Mouse (Mus musculus) mesoderm, embryonic 11.5 days (tissue): Measurements from ENCODE around the gene Otop1.

Experiments used
- DNase-seq: peaks from one replicate; pipeline ENCODE4 v3.0.0-alpha.2; 2012; ENCODE audit warnings: low read depth, low spot score

Otop1 gene

DNA sequence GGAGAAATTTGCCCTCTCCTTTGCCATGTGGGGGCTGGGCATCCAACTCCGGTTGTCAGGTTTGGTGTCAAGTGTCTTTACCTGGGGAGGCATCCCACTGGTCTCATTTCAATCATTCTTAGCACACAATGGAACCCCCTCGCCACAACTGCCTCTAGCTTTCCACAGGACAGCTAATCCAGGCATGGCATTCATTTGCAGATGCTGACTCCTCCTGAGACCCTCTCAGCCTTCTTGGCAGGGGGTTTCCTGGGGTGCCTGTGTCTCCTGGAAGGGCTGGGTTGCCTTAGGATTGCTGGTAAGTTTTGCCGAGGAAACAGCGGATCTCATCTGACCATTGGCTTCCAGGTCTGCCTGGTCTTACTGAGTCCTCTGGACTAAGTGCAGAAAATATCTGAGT, at the start of gene Otop1:
TSS of gene Otop1 (plus strand) at position 202 of the 400 bp plus-strand sequence.
- no peak for DNase-seq

DNA sequence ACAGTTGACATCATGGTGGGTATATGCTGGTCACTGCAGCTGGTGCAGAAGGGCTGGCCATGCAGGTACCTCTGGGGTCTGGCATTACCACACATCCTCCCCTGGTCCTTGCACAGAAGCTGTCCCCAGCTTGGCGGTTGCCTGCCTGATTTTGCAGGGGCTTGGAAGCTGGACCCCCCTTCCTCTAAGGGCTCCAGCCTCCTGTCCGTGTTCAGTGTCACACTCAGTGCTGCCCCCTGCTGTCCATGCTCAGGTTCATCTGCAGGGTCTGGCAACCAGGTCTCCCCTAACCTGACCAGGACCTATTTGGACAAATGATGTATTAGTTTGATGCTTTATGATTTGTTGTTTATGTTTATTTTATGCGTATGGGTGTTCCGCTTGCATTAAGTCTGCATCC, 40.4 kb upstream of the Otop1 start:
- DNase-seq, result peak; percentile 73

DNA sequence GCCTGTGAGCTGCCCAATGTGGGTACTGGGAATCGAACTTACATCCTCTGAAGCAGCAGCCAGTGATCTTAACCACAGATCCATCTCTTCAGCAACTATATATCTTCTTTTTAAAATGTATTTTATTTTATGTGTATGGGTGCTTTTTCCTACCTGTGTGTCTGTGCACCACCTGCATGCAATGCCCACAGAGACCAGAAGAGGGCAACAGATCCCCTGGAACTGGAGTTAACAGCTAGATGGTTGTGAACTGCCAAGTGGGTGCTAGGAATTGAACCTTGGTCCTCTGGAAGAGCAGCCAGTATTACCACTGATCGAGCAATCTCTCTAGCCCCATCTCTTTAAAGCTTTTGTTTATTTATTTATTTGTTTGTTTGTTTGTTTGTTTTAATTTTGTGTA, 39.1 kb upstream of the Otop1 start:
- no peak for DNase-seq

DNA sequence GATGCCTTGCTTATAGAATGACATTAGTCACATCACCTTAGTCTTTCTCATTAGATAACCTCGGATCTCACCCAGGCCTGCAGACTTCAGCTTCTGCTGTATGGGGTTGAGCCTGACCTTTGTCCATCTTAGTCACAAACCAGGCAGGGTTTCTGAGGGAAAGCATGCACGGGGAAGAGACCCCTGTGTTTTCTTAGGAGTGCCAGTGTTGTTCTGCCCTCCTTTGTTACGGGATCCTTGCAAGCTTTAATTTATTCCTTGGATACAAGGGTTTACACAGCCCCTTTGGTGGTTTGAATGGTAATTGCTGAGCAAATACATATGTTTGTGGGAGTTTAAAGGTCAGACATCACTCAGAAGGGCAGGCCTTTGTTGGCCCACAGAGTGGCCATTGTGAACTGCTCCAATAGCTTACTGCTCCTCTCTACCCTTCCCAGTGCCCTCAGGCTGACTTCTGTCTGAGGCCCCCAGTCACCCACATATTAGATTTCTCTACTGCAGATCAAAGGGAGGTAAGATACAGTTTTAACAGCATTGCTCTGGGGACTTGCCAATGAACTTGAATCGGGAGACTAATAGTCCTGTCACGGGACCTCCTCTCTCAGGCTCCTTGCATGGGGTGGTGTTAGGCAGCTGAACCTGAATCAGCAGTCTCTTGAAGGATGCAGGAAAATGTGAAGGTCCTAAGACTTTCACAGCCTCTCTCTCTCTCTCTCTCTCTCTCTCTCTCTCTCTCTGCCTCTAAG, 34.9 kb upstream of the Otop1 start:
- DNase-seq, result peak; percentile 70

- no peak for DNase-seq
Measured at GRCm38 (mm10) chr5:38241473-38241834, 34.3 kb upstream of the Otop1 start.

GRCm38 (mm10) chr5:38241966-38242365, 33.8 kb upstream of the Otop1 start:
- no peak for DNase-seq

DNA sequence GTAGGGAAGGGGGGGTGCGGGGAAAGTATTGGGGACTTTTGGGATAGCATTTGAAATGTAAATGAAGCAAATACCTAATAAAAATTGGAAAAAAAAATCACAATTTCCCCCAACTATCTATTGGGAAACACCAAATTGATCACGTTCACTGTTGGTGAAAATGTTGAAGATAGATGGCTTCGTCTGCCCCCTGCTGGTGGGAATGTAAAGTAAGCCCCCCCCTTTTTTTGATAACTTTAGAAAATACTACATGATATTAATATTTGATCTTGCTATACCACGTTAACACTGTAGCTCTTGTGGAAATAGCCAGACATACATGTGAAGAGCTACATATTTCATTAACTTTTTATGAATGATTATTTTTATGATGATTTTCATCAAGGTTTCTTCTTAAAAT, 20.6 kb upstream of the Otop1 start:
- no peak for DNase-seq

DNA sequence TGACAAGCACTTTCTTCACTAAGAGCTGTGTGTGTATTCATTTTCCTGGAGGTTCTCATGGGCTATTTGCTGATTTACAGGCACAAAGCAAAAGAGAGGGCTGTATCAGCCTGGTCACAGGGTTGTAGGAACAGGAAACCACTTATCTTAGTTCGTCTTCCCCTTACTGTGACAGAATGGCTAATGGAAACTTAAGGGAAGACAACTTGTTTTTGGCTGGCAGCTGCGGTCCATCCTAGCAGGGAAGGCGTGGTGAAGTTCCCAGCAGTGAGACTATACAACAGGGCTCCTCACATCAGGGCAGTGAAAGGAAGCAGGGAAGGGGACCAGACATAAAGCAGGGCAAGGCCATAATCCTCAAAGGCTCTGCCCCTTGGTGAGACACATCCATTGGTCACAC, 20.1 kb upstream of the Otop1 start:
- no peak for DNase-seq

GRCm38 (mm10) chr5:38256551-38256950, 19.2 kb upstream of the Otop1 start:
- no peak for DNase-seq

DNA sequence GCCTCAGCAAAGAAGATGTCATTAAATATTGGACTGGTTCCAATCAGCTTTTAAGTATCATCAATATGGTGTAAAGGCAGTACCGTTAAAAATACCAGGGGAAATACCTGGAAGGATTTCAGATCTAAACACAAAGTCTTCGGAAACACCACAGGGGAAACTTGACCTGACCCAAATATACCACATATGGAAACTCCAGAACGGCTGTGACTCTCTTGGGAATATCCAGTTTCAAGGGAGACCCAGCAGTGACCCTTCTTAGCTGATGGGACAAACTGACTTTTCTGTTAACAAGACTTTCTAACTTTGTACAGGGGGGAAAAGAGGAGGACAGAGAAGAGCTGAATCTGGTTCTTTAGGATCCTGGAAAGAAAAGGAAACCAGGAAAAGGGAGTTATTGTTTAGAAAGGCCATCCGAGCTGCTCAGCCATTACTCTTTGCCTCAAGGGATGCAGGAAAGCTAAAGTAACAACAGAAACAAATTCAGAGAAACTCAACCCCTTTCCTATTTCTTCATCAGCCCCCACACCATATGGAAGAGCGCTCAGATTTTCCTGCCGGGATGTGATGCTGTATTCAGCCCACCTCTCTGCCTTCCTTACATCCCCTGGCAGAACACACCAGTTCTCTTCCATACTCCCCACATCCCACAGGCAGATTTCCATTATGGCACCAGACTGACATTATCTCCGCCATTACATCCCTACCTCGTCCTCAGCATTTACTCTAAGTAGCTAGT, 17.6 kb upstream of the Otop1 start:
- no peak for DNase-seq

GRCm38 (mm10) chr5:38258773-38259146, 17.0 kb upstream of the Otop1 start:
- DNase-seq, result no peak

DNA sequence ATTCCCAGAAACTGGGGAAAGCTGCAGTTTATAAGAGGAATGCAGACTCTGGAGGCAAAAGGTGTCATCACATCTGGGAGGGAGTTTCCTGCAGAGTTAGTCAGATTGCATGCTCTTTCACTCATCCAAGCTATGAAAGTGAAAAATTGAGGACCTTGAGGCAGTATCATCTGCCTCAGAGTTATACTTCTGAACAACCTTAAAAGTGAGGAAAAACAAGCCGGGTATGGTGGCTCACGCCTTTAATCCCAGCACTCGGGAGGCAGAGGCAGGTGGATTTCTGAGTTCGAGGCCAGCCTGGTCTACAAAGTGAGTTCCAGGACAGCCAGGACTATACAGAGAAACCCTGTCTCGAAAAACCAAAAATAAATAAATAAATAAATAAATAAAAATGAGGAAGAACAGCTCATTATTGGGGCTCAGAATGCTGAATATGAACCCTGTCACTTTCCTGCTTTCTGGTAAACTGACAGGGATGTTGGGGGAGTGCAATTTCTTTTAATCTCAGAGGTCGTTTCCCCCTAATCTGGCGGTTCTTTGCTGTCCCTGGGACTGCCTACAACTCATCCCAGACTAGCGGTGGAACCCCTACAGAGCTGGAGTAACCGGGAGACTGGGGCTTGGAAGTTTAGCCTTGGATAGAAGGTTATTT, 16.2 kb upstream of the Otop1 start:
- DNase-seq, result no peak

- peak; percentile 61 for DNase-seq
Measured at GRCm38 (mm10) chr5:38260107-38260682, 15.6 kb upstream of the Otop1 start, which contains the start of gene Tmem128. Gene Tmem128, plus strand, starts transcription at chr5:38260185.

DNA sequence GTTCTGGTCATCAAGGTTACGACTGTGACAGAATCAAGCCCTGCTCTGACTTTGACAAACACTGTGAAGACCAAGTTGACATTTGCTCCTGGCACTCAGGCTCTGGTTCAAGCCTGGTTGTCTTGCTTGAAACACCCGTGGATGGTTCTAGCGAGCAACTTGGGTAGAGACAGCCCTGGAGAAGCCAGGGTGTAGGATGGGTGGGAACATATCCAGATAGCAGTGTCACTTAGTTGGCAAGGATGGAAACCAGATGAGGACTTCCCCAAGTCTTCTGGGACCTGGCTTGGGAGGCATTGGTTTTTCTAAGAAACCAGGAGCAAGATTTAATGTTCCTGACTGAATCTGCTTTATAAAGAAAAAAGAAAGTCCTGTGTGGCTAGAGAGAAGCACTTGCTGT, 4.8 kb upstream of the Otop1 start:
- no peak for DNase-seq

GRCm38 (mm10) chr5:38273831-38274230, 1.9 kb upstream of the Otop1 start:
- DNase-seq, result no peak

- DNase-seq, result no peak
Measured at GRCm38 (mm10) chr5:38276451-38276850, 679 bp downstream of the Otop1 start.

DNA sequence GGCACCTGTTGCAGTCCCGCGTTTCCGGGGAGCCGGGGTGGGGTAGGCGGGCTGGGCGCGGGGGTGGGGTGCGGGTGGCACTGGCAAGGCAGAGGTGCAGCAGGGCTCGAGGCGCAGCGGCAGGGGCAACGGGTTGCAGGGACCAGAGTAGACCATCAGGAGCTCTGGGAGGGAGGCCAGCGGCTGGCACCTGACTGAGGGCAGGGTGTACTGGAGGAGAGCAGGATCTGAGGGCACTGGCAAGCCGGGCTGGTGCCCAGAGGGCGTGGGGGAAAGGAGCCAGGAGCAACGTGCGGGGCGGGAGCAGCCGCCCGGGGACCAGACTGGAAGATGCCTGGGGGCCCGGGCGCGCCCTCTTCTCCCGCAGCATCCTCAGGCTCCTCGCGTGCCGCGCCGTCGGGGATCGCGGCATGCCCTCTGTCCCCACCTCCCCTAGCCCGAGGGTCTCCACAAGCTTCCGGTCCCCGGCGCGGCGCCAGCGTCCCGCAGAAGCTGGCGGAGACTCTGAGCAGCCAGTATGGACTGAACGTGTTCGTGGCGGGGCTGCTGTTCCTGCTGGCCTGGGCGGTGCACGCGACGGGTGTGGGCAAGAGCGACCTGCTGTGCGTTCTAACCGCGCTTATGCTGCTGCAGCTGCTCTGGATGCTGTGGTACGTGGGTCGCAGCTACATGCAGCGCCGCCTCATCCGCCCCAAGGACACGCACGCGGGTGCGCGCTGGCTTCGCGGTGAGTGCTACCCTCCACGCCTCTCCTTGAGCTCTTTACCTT, 1.5 kb downstream of the Otop1 start:
- DNase-seq, result no peak

DNA sequence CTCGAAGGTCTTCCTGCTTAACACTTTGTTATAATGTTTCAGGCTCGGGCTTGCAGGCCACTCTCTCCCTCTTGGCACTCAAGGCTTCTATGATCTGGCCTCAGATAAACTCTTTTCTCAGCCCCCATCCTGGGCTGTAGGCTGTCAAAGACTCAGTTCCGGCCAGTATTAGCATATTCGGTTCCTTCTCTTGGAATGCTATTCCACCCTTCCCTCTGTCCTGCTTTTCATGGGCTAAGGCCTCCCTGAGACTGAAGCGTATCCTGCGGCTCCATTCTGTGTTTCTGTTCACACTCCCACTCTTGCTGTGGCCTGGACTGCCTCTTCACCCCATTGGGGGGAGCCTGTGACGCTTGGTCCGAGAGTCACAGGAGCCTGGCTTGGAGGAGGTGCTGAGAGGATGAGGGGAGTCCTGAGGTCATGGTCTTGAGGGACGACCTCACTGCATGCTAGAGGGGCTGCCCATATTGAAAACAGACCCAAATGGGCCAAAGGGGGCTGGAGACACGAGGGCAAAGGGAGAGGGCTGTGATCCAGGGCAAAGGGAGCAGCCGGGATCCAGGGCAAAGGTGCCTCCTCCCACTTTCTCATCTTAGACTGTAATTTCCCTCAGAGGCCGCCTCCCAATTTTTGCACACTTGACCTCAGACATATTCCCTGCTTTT, 2.3 kb downstream of the Otop1 start:
- no peak for DNase-seq

- no peak for DNase-seq
Measured at GRCm38 (mm10) chr5:38280075-38280474, 4.3 kb downstream of the Otop1 start.

DNA sequence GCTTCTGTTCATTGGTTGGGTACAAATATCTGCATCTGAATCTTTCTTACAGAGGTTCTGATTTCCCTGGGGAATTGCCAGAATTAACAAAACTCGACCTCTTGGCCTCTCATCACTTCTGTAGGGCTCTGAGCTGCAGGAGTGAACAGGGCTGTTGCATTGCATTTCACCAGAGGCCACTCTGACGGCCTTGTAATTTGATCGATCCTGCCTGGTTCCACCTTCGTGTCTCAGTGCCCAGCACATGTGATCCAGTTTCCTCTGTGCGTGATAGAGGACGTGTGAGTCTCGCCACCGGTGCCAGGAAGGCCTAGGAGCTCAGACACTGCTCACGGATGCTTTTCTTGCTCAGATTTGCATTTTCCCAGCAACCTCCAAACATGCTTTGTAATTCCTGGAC, 10.0 kb downstream of the Otop1 start:
- no peak for DNase-seq

GRCm38 (mm10) chr5:38288476-38288875, 12.7 kb downstream of the Otop1 start:
- DNase-seq, result no peak
